10 mouse cellular contexts compared by ENCODE assay signal in the genomic region with DNA sequence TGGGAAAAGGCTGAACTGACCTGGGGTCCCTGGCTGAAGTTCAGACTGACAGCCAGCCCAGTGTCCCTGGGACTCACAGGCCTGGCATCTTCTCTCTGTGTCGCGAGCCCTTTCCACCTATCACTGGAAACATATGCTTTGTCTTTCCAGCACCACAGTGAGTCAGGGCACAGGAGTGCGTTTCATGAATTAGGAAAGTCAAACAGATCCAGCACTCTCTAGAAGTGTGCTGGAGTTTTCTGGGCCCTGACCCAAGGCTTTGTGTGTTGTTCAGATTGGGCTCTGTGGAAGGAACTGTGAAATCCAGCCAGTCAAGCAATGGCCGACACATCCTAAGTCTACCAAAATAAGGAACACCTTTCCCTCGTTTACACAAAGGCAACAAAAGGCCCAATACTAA. TPM values are rescaled to one million over a fixed set of nuclear protein-coding genes. Genes with fewer than 3 reads are reported as not detected.
DNase-seq lines count a peak whose midpoint lies in the region; ATAC-seq and TF ChIP-seq lines count a peak whose summit lies in the region.
"Had no signal": no experiment of that assay in that cellular context is flagged by ENCODE, and none has a peak within 500 bp of the region (broad histone marks: within the 10 kb centered on the region; RNA-seq: fewer than 3 reads in every experiment).

No protein-coding gene starts in this region.

- H3K9me3 ChIP-seq in neural tube, embryonic 12.5 days = no peaks in the 10 kb centered on the region
- H3K9me3 ChIP-seq in liver, embryonic 13.5 days (replicated peaks) = no peaks in the 10 kb centered on the region

- intact Hi-C loops in gastrocnemius, adult 2 months (cut with DNase I) = no loop called here
- intact Hi-C loops in gastrocnemius, postnatal 36 days (cut with DNase I) = no loop called here

- ATAC-seq in neural tube, embryonic 12.5 days (ENCODE audit: low FRiP score, low read depth) = no peak
- ATAC-seq in liver, embryonic 13.5 days (ENCODE audit: low read depth) = no peak

- peak overlapping the region; percentile 47 for H3K4me2 ChIP-seq in neural tube, embryonic 12.5 days (replicated peaks)
- H3K4me2 ChIP-seq in liver, embryonic 13.5 days = peak overlapping the region; percentile 54

- DNase-seq in gastrocnemius, adult 2 months = no peak
- DNase-seq in gastrocnemius, postnatal 36 days = no peak
- DNase-seq in neural tube, embryonic 10.5 days (ENCODE audit: extremely low spot score, low spot score) = no peak
- DNase-seq in liver, embryonic 13.5 days = no peak
- no peak for DNase-seq in cerebellum, postnatal 4 days (ENCODE audit: low spot score in 2 of 2)
- no peak for DNase-seq in T-cell, adult 2 months (ENCODE audit: low spot score)
- DNase-seq in embryo, embryonic 10 days (ENCODE audit: low spot score) = no peak

- peak overlapping the region; percentile 76 for H3K27ac ChIP-seq in gastrocnemius, adult 2 months
- no peak overlapping the region for H3K27ac ChIP-seq in neural tube, embryonic 12.5 days
- H3K27ac ChIP-seq in liver, embryonic 13.5 days = no peak overlapping the region

- 70% methylated on average over 5 of the region's 5 CpGs for WGBS in neural tube, embryonic 12.5 days
- WGBS in liver, embryonic 13.5 days (ENCODE audit: insufficient replicate concordance) = 63% methylated on average over 5 of the region's 5 CpGs

- peak overlapping the region; percentile 62 for H3K4me3 ChIP-seq in gastrocnemius, adult 2 months
- H3K4me3 ChIP-seq in neural tube, embryonic 12.5 days = no peak overlapping the region
- peak overlapping the region; percentile 33; the same call in 1 of the 2 replicates for H3K4me3 ChIP-seq in liver, embryonic 13.5 days (replicated peaks)

- H3K36me3 ChIP-seq in neural tube, embryonic 12.5 days = peaks cover 36% of the 10 kb centered on the region
- no peaks in the 10 kb centered on the region for H3K36me3 ChIP-seq in liver, embryonic 13.5 days

- peak overlapping the region; percentile 3; the same call in 1 of the 2 replicates for H3K9ac ChIP-seq in neural tube, embryonic 12.5 days
- H3K9ac ChIP-seq in liver, embryonic 13.5 days = no peak overlapping the region

- TF ChIP-seq CTCF in gastrocnemius, adult 2 months (IDR thresholded peaks at IDR 0.05) = no peak

- H3K4me1 ChIP-seq in neural tube, embryonic 12.5 days = peaks cover 73% of the 10 kb centered on the region
- peaks cover 74% of the 10 kb centered on the region for H3K4me1 ChIP-seq in liver, embryonic 13.5 days (replicated peaks)

- no peaks in the 10 kb centered on the region for H3K27me3 ChIP-seq in neural tube, embryonic 12.5 days (replicated peaks)
- H3K27me3 ChIP-seq in liver, embryonic 13.5 days = peaks cover 51% of the 10 kb centered on the region

RNA-seq across cellular contexts. Expression of gene Hdac5, which starts 4.7 kb away (rescaled TPM):
- total RNA-seq in gastrocnemius, adult 2 months (2021) = 10 to 100 TPM; 78.3 to 78.7 TPM
- total RNA-seq in gastrocnemius, postnatal 36 days (2021) = 10 to 100 TPM; 62.2 to 78.7 TPM
- 104 and 106 TPM in 2 replicates for polyA plus RNA-seq in neural tube, embryonic 12.5 days (2016; fragmentation: Nextera tagmentation; extraction: Ambion mirVana)
- 12.8 and 12.9 TPM in 2 replicates for polyA plus RNA-seq in liver, embryonic 13.5 days (2015; fragmentation: Nextera tagmentation; extraction: Ambion mirVana)

RNA-seq across cellular contexts. Expression of gene BC030867, which starts 23.5 kb away (rescaled TPM):
- total RNA-seq in gastrocnemius, adult 2 months (2021) = not detected
- not detected for total RNA-seq in gastrocnemius, postnatal 36 days (2021)
- polyA plus RNA-seq in neural tube, embryonic 12.5 days (2016; fragmentation: Nextera tagmentation; extraction: Ambion mirVana) = 10.0 and 11.6 TPM in 2 replicates
- 14.6 and 16.4 TPM in 2 replicates for polyA plus RNA-seq in liver, embryonic 13.5 days (2015; fragmentation: Nextera tagmentation; extraction: Ambion mirVana)

RNA-seq across cellular contexts. Expression of gene G6pc3, which starts 35.8 kb away (rescaled TPM):
- total RNA-seq in gastrocnemius, adult 2 months (2021) = 10 to 100 TPM; 50.3 to 53.0 TPM
- total RNA-seq in gastrocnemius, postnatal 36 days (2021) = 10 to 100 TPM; 45.6 TPM
- 29.6 and 30.8 TPM in 2 replicates for polyA plus RNA-seq in neural tube, embryonic 12.5 days (2016; fragmentation: Nextera tagmentation; extraction: Ambion mirVana)
- 14.0 and 14.4 TPM in 2 replicates for polyA plus RNA-seq in liver, embryonic 13.5 days (2015; fragmentation: Nextera tagmentation; extraction: Ambion mirVana)

RNA-seq across cellular contexts. Expression of gene Lsm12, which starts 40.1 kb away (rescaled TPM):
- 100 to 1,000 TPM in 1 of 2 experiments, 10 to 100 TPM in 1; 95.3 to 106 TPM for total RNA-seq in gastrocnemius, adult 2 months (2021)
- total RNA-seq in gastrocnemius, postnatal 36 days (2021) = 10 to 100 TPM; 86.6 to 89.2 TPM
- polyA plus RNA-seq in neural tube, embryonic 12.5 days (2016; fragmentation: Nextera tagmentation; extraction: Ambion mirVana) = 87.0 and 112 TPM in 2 replicates
- polyA plus RNA-seq in liver, embryonic 13.5 days (2015; fragmentation: Nextera tagmentation; extraction: Ambion mirVana) = 92.6 and 95.3 TPM in 2 replicates

RNA-seq across cellular contexts. Expression of gene Asb16, which starts 43.3 kb away (rescaled TPM):
- total RNA-seq in gastrocnemius, adult 2 months (2021) = 10 to 100 TPM; 78.2 to 80.4 TPM
- 10 to 100 TPM; 76.7 to 88.7 TPM for total RNA-seq in gastrocnemius, postnatal 36 days (2021)
- not detected in 2 replicates for polyA plus RNA-seq in neural tube, embryonic 12.5 days (2016; fragmentation: Nextera tagmentation; extraction: Ambion mirVana)
- polyA plus RNA-seq in liver, embryonic 13.5 days (2015; fragmentation: Nextera tagmentation; extraction: Ambion mirVana) = 0.06 and 0.08 TPM in 2 replicates
- polyA plus RNA-seq: kidney, embryonic 16.5 days; stomach, embryonic 14.5 days had no signal
